Mouse (Mus musculus) heart, embryonic 14.5 days (tissue): Measurements from ENCODE around the gene Ube2d2b. TPM values are rescaled to one million over a fixed set of nuclear protein-coding genes. Genes with fewer than 3 reads are reported as not detected.
A peak's percentile ranks its signal among the peaks of the same experiment; 100 is the strongest.

ENCODE experiments used
- ATAC-seq: fragments of 200-750 bp; cut with Nextera tagmentation; 2 replicates; pipeline ENCODE4 v1.8.0; 2017; ENCODE audit warnings: low read depth, moderate TSS enrichment; ENCODE audit not compliant: insufficient number of reproducible peaks, insufficient read depth, low FRiP score
- H3K27ac ChIP-seq, 2 experiments: fragments of 200-500 bp in 1 of 2; fragments of 300-500 bp in 1 of 2; sonication (generic) in 1 of 2; replicated peaks in 1 of 2; 2 replicates each; pipeline ENCODE4 v1.5.1; 2012 to 2014; ENCODE audit warnings: low read depth in 2 of 2, low read length in 2 of 2, control low read depth in 1 of 2, mild to moderate bottlenecking in 1 of 2, mixed read lengths in 1 of 2; ENCODE audit not compliant: control insufficient read depth in 1 of 2, insufficient read depth in 1 of 2
- H3K27me3 ChIP-seq: fragments of 300-500 bp; sonication (generic); 2 replicates; pipeline ENCODE4 v1.6.1; 2014; ENCODE audit warnings: mild to moderate bottlenecking, low read length, control low read depth; ENCODE audit not compliant: control insufficient read depth, insufficient read depth
- H3K36me3 ChIP-seq: fragments of 300-500 bp; sonication (generic); 2 replicates; pipeline ENCODE4 v1.6.1; 2014; ENCODE audit warnings: mild to moderate bottlenecking, control low read depth, low read length, mixed read lengths; ENCODE audit not compliant: control insufficient read depth, insufficient read depth
- H3K4me1 ChIP-seq, 2 experiments: fragments of 200-500 bp in 1 of 2; fragments of 300-500 bp in 1 of 2; sonication (generic) in 1 of 2; 2 replicates each; pipeline ENCODE4 v1.6.1; 2012 to 2014; ENCODE audit warnings: low read length in 2 of 2, control low read depth in 1 of 2, mixed read lengths in 1 of 2; ENCODE audit not compliant: control insufficient read depth in 2 of 2, insufficient read depth in 2 of 2
- H3K4me2 ChIP-seq: fragments of 300-500 bp; sonication (generic); 2 replicates; pipeline ENCODE4 v1.6.1; 2014; ENCODE audit warnings: mild to moderate bottlenecking, low read length
- H3K4me3 ChIP-seq, 2 experiments: fragments of 200-500 bp in 1 of 2; fragments of 300-500 bp in 1 of 2; sonication (generic) in 1 of 2; 2 replicates each; pipeline ENCODE4 v1.5.1; 2012 to 2014; ENCODE audit warnings: low read length in 2 of 2, mild to moderate bottlenecking in 2 of 2, control low read depth in 1 of 2, low read depth in 1 of 2, moderate library complexity in 1 of 2; ENCODE audit not compliant: control insufficient read depth in 1 of 2, insufficient read depth in 1 of 2
- H3K9ac ChIP-seq: fragments of 300-500 bp; sonication (generic); 2 replicates; pipeline ENCODE4 v1.6.1; 2014; ENCODE audit warnings: mild to moderate bottlenecking, low read length
- H3K9me3 ChIP-seq: fragments of 300-500 bp; sonication (generic); 2 replicates; pipeline ENCODE4 v1.6.1; 2016; ENCODE audit warnings: low read length, control low read depth; ENCODE audit not compliant: control insufficient read depth
- WGBS: fragments of 180-500 bp; shearing (Covaris S2); extraction: QIAGEN DNeasy Blood & Tissue Kit; methylation state at CpG from one replicate; pipeline ENCODE4 v1.1.7; 2014; 5-methylcytosine and 5-hydroxymethylcytosine counted together
- polyA plus RNA-seq: library from polyadenylated mRNA; unstranded; fragments of >200 nt; fragmentation: Nextera tagmentation; extraction: Ambion mirVana; gene quantifications from 2 replicates; pipeline ENCODE4 v1.2.1, GENCODE M21; 2014

The Ube2d2b gene
- 0.35 and 0.42 TPM in 2 replicates for polyA plus RNA-seq

DNA sequence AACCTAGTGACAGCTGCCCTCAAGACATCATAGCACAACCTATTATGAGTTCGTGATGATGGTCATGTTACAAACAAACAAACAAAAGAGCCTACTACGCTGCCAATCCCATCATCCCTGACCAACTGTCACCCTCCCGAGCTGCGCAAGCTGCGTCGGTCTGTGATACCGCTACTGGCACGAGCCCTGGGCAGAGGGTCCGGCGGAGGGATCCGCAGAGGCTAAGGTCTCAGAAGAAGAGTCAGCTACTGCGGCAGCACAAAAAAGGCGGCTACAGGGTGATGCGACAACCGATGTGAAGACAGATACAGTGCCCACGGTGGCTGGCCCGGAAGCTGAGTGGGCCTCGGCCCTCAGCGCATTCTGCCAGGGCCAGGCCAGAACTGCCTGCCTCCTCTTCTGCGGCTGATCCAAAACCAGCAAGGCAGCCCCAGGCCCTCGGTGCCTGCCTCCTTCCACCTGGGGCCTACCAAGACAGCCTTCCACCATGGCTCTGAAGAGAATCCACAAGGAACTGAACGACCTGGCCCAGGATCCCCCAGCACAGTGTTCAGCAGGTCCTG lies at the start of gene Ube2d2b:
TSS of gene Ube2d2b (plus strand) at position 102 of the 563 bp plus-strand sequence.
- Histone ChIP-seq H3K27me3 (no peaks in the 10 kb centered on the region), H3K4me3 (no peak within 1 kb of the TSS), H3K4me1 (peaks cover 0 to 2% of the 10 kb centered on the region in 2 experiments; a peak in 1 of 4 replicates), H3K9ac (no peak within 1 kb of the TSS), H3K9me3 (0 out of 2 replicates have a peak, but pooled peaks cover 7% of the 10 kb centered on the region), H3K27ac (no peak within 1 kb of the TSS), H3K4me2 (no peak within 1 kb of the TSS), H3K36me3 (0 out of 2 replicates have a peak, but pooled peaks cover 8% of the 10 kb centered on the region)
- WGBS, result 94% methylated on average over 22 of the region's 22 CpGs
- ATAC-seq, result no peak

DNA sequence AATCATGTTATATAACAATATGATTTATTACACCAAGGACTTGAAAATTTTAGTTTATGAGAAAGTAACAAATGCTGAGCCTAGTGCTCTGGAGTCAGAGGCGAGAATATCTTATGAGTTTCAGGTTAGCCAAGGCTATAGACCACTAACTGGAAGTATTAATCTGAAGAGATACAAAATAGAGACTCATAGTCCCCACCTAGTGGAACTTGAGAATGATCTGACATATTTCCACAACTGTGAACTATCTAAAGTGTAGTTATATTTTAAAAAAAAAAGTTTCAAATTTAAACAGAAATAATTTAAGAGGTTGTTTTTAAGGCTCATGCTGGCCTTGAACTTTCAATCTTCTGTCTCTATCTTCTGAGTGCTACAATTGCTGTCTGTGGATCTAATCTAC lies 47.5 kb upstream of the Ube2d2b start:
- no peaks in the 10 kb centered on the region for H3K9me3 ChIP-seq
- ATAC-seq, result no peak
- 86% methylated on average over 1 of the region's 1 CpGs for WGBS

DNA sequence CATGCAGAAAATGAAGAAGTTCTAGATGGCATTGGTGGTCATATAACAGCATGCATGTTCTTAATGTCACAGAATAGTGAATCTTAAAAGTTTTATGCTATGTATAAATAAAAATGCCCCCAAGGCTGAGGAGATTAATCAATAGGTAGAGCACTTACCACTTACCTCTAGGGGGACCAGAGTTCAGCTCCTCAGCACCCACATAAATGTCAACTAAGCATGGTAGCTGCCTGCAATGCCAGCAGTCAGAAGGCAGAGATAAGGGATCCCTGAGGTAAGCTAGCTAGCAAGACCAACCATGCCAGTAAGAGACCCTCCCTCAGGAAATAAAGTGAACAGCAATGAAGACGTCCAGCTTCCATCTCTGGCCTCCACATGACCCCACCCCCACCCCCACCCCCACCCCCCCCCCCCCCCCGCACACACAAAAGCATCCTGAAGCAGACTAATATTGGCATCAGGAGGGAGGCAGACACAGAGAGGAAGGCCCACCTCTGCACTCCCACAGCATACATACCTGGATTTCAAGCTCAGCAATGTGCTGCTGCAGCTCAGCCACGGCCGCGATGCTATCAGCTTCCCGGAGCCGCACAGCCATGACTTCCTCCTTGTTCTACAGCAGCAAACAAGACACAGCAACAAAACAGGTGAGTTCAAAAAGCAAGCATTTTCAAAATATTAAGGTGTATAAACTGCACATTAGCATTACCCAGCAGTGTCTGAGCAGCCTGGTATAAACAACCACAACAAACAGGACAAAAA lies 42.0 kb upstream of the Ube2d2b start:
- Histone ChIP-seq H3K9ac (no peak overlapping the region), H3K9me3 (no peaks in the 10 kb centered on the region), H3K4me3 (no peak overlapping the region), H3K27me3 (no peaks in the 10 kb centered on the region), H3K4me2 (no peak overlapping the region), H3K27ac (no peak overlapping the region), H3K4me1 (peaks cover under 1 to 4% of the 10 kb centered on the region in 2 experiments; a peak in 2 of 4 replicates), H3K36me3 (peaks cover 53% of the 10 kb centered on the region)
- WGBS, result 76% methylated on average over 7 of the region's 7 CpGs
- no peak for ATAC-seq

More for the DNA sequence above, 47.5 kb upstream of the Ube2d2b start:
- H3K4me1 ChIP-seq, result no peaks in the 10 kb centered on the region
- H3K27ac ChIP-seq, result no peak overlapping the region
- no peak overlapping the region for H3K4me3 ChIP-seq
- no peak overlapping the region for H3K9ac ChIP-seq
- no peaks in the 10 kb centered on the region for H3K27me3 ChIP-seq
- peaks cover 54% of the 10 kb centered on the region for H3K36me3 ChIP-seq
- H3K4me2 ChIP-seq, result no peak overlapping the region

DNA sequence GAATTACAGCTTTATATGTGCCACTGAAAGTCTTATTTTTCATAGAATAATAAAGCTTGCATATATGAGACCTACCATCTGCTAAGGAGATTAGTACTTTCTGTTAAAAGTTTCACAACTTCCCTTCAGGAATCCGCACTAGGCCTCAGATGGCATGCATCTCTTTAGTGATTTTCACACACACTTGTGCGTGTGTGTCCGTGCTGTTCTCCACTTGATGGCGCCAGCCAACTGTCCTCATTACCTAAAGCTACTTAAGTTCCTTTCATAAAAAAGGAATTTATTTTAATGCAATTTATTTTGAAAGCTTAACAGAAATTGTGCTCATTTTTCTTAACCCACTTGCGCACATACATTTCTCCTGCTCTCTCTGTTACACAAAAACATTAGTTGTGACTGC lies 40.4 kb upstream of the Ube2d2b start:
- no peak for ATAC-seq
- H3K36me3 ChIP-seq, result peaks cover 50% of the 10 kb centered on the region
- no peak overlapping the region for H3K27ac ChIP-seq
- H3K4me1 ChIP-seq, result peaks cover 2 to 12% of the 10 kb centered on the region in 2 experiments; a peak in 3 of 4 replicates
- no peak overlapping the region for H3K9ac ChIP-seq
- H3K4me3 ChIP-seq, result no peak overlapping the region
- no peaks in the 10 kb centered on the region for H3K9me3 ChIP-seq
- H3K27me3 ChIP-seq, result no peaks in the 10 kb centered on the region
- 73% methylated on average over 5 of the region's 5 CpGs for WGBS
- no peak overlapping the region for H3K4me2 ChIP-seq

DNA sequence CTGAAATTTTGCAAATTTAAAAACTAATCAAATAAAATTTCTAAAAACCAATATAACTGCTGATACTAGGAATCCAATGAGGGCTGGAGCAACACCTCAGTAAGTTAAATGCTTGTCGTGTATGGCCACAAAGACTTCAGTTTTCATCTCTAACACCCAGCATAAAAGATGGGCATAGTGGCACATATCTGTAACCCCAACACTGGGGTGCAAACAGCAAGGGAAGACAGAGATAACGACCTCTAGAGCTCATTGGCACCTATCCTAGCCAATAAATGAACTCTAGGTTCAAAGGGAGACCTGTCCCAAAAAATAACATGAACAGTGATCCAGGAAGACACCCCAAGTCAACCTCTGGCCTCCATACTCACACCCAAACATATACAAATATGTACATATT lies 37.9 kb upstream of the Ube2d2b start:
- Histone ChIP-seq H3K4me2 (no peak overlapping the region), H3K27ac (no peak overlapping the region), H3K9me3 (no peaks in the 10 kb centered on the region), H3K36me3 (peaks cover 50% of the 10 kb centered on the region), H3K9ac (no peak overlapping the region), H3K4me3 (no peak overlapping the region), H3K4me1 (peaks cover 2 to 12% of the 10 kb centered on the region in 2 experiments; a peak in 3 of 4 replicates), H3K27me3 (no peaks in the 10 kb centered on the region)
- WGBS, result 88% methylated on average over 2 of the region's 2 CpGs
- ATAC-seq, result no peak

DNA sequence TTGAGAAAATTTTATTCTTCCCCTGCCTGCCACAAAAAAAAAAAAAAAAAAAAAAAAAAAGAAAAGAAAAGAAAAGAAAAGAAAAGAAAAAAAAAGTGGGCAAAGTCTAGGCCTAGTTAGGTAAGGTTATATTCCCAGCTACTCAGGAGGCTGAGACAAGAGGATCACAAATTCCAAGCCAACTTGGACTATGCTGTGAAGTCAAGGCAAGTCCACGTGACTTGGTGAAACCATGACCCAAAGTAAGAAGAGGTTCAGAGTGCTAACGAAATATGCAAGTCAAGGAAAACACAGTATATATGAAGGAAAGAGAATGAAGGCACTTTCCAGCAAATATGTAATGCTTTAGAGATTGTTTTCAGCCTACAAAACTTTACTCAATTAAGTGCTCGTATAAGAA lies 37.4 kb upstream of the Ube2d2b start:
- peak overlapping the region; percentile 69 to 75; a peak in 3 of 4 replicates for H3K27ac ChIP-seq
- no peak overlapping the region for H3K9ac ChIP-seq
- peaks cover 2 to 12% of the 10 kb centered on the region in 2 experiments; a peak in 3 of 4 replicates for H3K4me1 ChIP-seq
- H3K4me2 ChIP-seq, result no peak overlapping the region
- H3K36me3 ChIP-seq, result peaks cover 48% of the 10 kb centered on the region
- WGBS, result 94% methylated on average over 3 of the region's 3 CpGs
- H3K4me3 ChIP-seq, result no peak overlapping the region
- no peaks in the 10 kb centered on the region for H3K9me3 ChIP-seq
- no peaks in the 10 kb centered on the region for H3K27me3 ChIP-seq
- no peak for ATAC-seq

DNA sequence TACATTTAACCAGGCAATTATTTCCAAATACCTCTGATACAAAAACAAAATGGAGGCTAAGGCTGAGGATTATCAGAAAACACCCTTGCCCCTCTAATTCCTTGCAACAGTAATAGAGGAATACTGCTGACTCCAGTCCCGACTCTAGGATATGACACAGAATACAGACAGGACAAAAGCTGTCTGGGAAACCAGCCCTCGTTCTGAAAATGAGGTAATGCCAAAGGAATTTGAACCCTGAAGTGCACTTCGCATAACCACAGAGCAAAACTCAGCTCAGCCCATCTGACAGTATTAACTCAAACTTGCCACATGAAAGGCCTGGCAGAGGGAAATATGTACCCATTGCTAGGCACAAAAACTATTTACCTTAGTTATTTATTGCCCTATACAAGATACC lies 36.6 kb upstream of the Ube2d2b start:
- WGBS, result 3% methylated on average over 3 of the region's 3 CpGs
- Histone ChIP-seq H3K4me3 (no peak overlapping the region), H3K4me1 (peaks cover 2 to 12% of the 10 kb centered on the region in 2 experiments; a peak in 3 of 4 replicates), H3K9me3 (no peaks in the 10 kb centered on the region), H3K4me2 (no peak overlapping the region), H3K36me3 (peaks cover 49% of the 10 kb centered on the region), H3K27ac (peak overlapping the region; percentile 69 to 75), H3K9ac (no peak overlapping the region), H3K27me3 (no peaks in the 10 kb centered on the region)
- ATAC-seq, result peak; percentile 77; the same call in 1 of the 2 replicates
